Mouse (Mus musculus) lung, embryonic 16.5 days (tissue): ENCODE measurements at regions not wholly inside any gene's neighbourhood (a gene's known extent, or its start where the extent isn't known, plus 50 kb on each side); places are given as distances from the start of the nearest gene placed in this dataset.

Experiments used
- ATAC-seq: fragments of 200-750 bp; cut with Nextera tagmentation; 2 replicates; pipeline ENCODE4 v1.8.0; 2017; ENCODE audit warnings: low read depth, mild to moderate bottlenecking, moderate library complexity
- H3K27ac ChIP-seq: fragments of 300-500 bp; sonication (generic); 2 replicates; pipeline ENCODE4 v1.5.1; 2014; ENCODE audit warnings: mild to moderate bottlenecking, control low read depth, low read length
- H3K27me3 ChIP-seq: fragments of 300-500 bp; sonication (generic); 2 replicates; pipeline ENCODE4 v1.6.1; 2014; ENCODE audit warnings: low read depth, low read length, mixed read lengths; ENCODE audit not compliant: control insufficient read depth, insufficient read depth
- H3K36me3 ChIP-seq: fragments of 300-500 bp; sonication (generic); 2 replicates; pipeline ENCODE4 v1.6.1; 2014; ENCODE audit warnings: low read length; ENCODE audit not compliant: control insufficient read depth, insufficient read depth
- H3K4me1 ChIP-seq: fragments of 300-500 bp; sonication (generic); replicated peaks from 2 replicates; pipeline ENCODE4 v1.6.1; 2014; ENCODE audit warnings: low read length, mixed read lengths; ENCODE audit not compliant: control insufficient read depth, insufficient read depth
- H3K4me2 ChIP-seq: fragments of 300-500 bp; sonication (generic); 2 replicates; pipeline ENCODE4 v1.6.1; 2014; ENCODE audit warnings: low read depth, low read length, control low read depth
- H3K4me3 ChIP-seq: fragments of 300-500 bp; sonication (generic); 2 replicates; pipeline ENCODE4 v1.5.1; 2014; ENCODE audit warnings: mild to moderate bottlenecking, low read length, control low read depth
- H3K9ac ChIP-seq: fragments of 300-500 bp; sonication (generic); 2 replicates; pipeline ENCODE4 v1.6.1; 2014; ENCODE audit warnings: low read length, control low read depth
- H3K9me3 ChIP-seq: fragments of 300-500 bp; sonication (generic); 2 replicates; pipeline ENCODE4 v1.6.1; 2016; ENCODE audit warnings: low read length; ENCODE audit not compliant: control insufficient read depth
- WGBS: fragments of 180-500 bp; shearing (Covaris S2); extraction: QIAGEN DNeasy Blood & Tissue Kit; methylation state at CpG from one replicate; pipeline ENCODE4 v1.1.7; 2014; 5-methylcytosine and 5-hydroxymethylcytosine counted together

- WGBS, result 38% methylated on average over 4 of the region's 4 CpGs
- H3K9me3 ChIP-seq, result no peaks in the 10 kb centered on the region
- no peak overlapping the region for H3K4me2 ChIP-seq
- H3K27ac ChIP-seq, result no peak overlapping the region
- no peak overlapping the region for H3K9ac ChIP-seq
- no peaks in the 10 kb centered on the region for H3K36me3 ChIP-seq
- no peaks in the 10 kb centered on the region for H3K27me3 ChIP-seq
- H3K4me3 ChIP-seq, result no peak overlapping the region
- no peaks in the 10 kb centered on the region for H3K4me1 ChIP-seq
- peak; percentile 93 for ATAC-seq
Measured at GRCm38 (mm10) chr8:42183288-42183878, 766.5 kb upstream of the Frg1 start.

DNA sequence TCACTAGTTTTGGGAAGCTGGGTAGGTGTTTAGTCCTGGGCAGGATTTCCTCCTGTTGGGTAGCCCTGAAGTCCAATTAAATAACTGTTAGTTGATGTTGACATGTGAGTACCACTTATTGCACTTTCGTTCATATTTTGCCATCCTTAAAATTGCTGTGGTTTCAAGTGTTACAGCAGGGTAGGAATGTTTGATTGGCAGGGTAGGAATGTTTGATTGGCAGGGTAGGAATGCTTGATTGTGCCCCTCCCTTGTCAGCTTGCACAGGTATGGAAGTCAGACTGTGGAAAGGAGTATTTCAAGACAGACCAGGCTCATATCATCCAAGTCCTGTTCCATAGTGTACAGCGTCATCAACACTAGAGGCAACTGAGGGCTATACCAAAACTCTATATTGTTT, 745.6 kb upstream of the Frg1 start:
- H3K9ac ChIP-seq, result no peak overlapping the region
- no peak for ATAC-seq
- H3K4me3 ChIP-seq, result no peak overlapping the region
- H3K36me3 ChIP-seq, result no peaks in the 10 kb centered on the region
- H3K27me3 ChIP-seq, result no peaks in the 10 kb centered on the region
- no peak overlapping the region for H3K4me2 ChIP-seq
- H3K27ac ChIP-seq, result no peak overlapping the region
- H3K4me1 ChIP-seq, result no peaks in the 10 kb centered on the region
- 71% methylated on average over 2 of the region's 2 CpGs for WGBS
- no peaks in the 10 kb centered on the region for H3K9me3 ChIP-seq

DNA sequence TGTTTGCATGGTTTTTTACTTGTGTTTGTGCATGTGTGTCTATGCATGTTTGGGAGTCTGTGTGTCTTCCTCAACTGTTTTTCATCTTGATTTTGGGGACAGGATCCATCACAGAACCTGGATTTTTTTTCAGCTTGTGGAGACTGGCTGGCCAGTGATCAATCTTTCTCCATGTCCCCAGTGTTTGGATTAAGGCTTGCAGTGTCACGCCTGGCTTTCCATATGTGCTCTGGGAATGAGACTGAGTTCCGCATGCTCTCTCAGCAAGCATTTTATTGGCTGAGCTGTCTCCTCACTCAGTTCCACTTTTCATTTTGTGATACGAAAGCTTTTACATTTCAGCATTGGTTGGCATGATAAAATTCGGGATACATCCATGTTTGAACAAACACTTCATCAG, 740.1 kb upstream of the Frg1 start:
- 48% methylated on average over 4 of the region's 4 CpGs for WGBS
- H3K4me1 ChIP-seq, result no peaks in the 10 kb centered on the region
- no peak for ATAC-seq

DNA sequence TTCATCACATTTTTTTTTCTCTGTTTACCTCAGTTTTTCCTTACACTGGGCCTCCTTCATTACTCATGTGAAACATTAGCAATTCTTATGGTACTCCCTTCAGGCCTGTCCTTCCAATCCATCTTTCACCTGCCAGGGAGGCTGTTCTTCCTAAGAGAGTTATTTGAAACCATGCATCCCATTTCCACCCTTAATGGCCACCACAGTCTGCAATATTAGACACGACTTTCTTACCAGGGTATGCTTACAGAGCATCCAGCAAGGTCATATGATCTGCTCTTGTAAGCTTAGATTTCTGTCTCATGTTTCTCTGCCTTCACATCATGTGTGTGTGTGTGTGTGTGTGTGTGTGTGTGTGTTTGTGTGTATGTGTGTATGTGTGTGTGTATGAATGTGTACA, 739.7 kb upstream of the Frg1 start:
- Histone ChIP-seq H3K27ac (no peak overlapping the region), H3K4me2 (no peak overlapping the region), H3K9me3 (no peaks in the 10 kb centered on the region), H3K9ac (no peak overlapping the region), H3K27me3 (no peaks in the 10 kb centered on the region), H3K4me3 (no peak overlapping the region), H3K4me1 (no peaks in the 10 kb centered on the region), H3K36me3 (no peaks in the 10 kb centered on the region)
- no peak for ATAC-seq
- 32% methylated on average over 1 of the region's 1 CpGs for WGBS

More for the DNA sequence above, 740.1 kb upstream of the Frg1 start:
- Histone ChIP-seq H3K4me3 (no peak overlapping the region), H3K9ac (no peak overlapping the region), H3K27ac (no peak overlapping the region), H3K27me3 (no peaks in the 10 kb centered on the region), H3K36me3 (no peaks in the 10 kb centered on the region), H3K9me3 (no peaks in the 10 kb centered on the region), H3K4me2 (no peak overlapping the region)

DNA sequence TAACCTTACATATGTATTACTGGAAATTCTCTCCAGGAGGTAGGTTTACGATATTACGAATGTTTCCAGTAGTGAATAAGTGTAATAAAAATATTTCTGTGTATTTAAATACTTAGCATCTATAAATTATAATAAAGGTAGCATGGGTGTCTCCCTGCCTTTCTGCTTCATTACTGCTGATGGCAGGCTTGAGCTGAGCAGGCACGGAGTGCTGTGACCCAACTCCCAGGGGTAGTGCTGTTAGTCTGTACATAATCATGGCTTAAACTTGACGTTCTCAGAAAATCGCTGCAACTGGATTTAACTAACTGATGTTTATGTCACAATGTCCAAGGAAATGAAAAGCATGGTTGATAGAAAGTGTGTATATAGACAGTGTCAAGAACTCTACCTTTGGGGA, 727.8 kb upstream of the Frg1 start:
- Histone ChIP-seq H3K27me3 (no peaks in the 10 kb centered on the region), H3K4me3 (no peak overlapping the region), H3K36me3 (no peaks in the 10 kb centered on the region), H3K27ac (no peak overlapping the region), H3K9ac (no peak overlapping the region), H3K4me2 (no peak overlapping the region), H3K4me1 (no peaks in the 10 kb centered on the region), H3K9me3 (no peaks in the 10 kb centered on the region)
- no peak for ATAC-seq
- 76% methylated on average over 5 of the region's 5 CpGs for WGBS

DNA sequence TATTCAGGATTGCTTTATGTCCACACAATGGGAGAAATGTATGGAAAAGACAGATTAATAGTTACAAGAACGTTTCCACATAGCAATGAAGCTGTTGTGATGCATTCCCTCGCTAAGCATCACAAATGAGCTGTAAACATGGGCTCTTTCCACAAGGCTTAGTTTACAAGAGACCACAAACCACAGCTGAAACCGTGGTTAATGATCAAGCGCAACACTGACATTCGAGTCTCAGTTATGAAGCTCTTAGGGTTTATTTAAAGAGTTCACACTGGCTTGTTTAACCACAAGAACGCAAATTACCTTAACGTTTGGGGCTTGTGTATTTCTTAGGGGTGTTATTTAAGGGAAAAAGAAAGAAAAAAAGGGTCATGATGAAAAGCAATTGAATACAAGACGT, 727.3 kb upstream of the Frg1 start:
- Histone ChIP-seq H3K36me3 (no peaks in the 10 kb centered on the region), H3K27me3 (no peaks in the 10 kb centered on the region), H3K9ac (no peak overlapping the region), H3K9me3 (no peaks in the 10 kb centered on the region), H3K27ac (no peak overlapping the region), H3K4me3 (no peak overlapping the region), H3K4me1 (no peaks in the 10 kb centered on the region), H3K4me2 (no peak overlapping the region)
- ATAC-seq, result no peak
- 52% methylated on average over 8 of the region's 8 CpGs for WGBS

- Histone ChIP-seq H3K4me3 (no peak overlapping the region), H3K9ac (no peak overlapping the region), H3K4me1 (no peaks in the 10 kb centered on the region), H3K4me2 (no peak overlapping the region), H3K36me3 (no peaks in the 10 kb centered on the region), H3K27me3 (no peaks in the 10 kb centered on the region), H3K27ac (no peak overlapping the region), H3K9me3 (no peaks in the 10 kb centered on the region)
- WGBS, result 72% methylated on average over 2 of the region's 2 CpGs
- no peak for ATAC-seq
Measured at GRCm38 (mm10) chr8:42107582-42107981, 690.7 kb upstream of the Frg1 start.

GRCm38 (mm10) chr8:42069314-42069713, 652.4 kb upstream of the Frg1 start:
- ATAC-seq, result no peak
- no peaks in the 10 kb centered on the region for H3K36me3 ChIP-seq
- H3K9me3 ChIP-seq, result no peaks in the 10 kb centered on the region
- H3K27ac ChIP-seq, result no peak overlapping the region
- H3K27me3 ChIP-seq, result no peaks in the 10 kb centered on the region
- no peak overlapping the region for H3K9ac ChIP-seq
- no peaks in the 10 kb centered on the region for H3K4me1 ChIP-seq
- no peak overlapping the region for H3K4me2 ChIP-seq
- WGBS, result 48% methylated on average over 1 of the region's 1 CpGs
- H3K4me3 ChIP-seq, result no peak overlapping the region

DNA sequence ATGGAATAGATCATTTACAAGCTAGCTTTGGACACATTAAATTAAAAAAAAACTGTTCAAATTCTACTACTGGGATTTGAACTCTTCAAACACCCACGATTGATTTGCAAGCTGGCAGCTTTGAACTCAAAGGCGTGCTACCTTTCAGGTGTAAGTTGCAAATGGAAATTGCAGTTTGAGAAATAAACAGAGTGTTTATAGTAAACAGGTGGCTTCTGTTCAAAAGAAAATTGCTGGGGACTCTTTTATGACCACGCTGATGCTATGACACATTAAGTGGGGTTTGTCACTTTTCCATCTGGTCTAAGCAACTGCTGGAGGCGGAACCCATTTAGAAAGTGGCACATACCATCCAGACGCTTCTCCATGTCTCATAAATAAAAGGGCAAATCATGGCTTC, 626.7 kb upstream of the Frg1 start:
- Histone ChIP-seq H3K27me3 (no peaks in the 10 kb centered on the region), H3K4me2 (no peak overlapping the region), H3K4me3 (no peak overlapping the region), H3K9ac (no peak overlapping the region), H3K36me3 (no peaks in the 10 kb centered on the region), H3K9me3 (no peaks in the 10 kb centered on the region), H3K27ac (no peak overlapping the region), H3K4me1 (no peaks in the 10 kb centered on the region)
- WGBS, result 68% methylated on average over 5 of the region's 5 CpGs
- ATAC-seq, result no peak

GRCm38 (mm10) chr8:42039245-42039644, 622.4 kb upstream of the Frg1 start:
- H3K9me3 ChIP-seq, result no peaks in the 10 kb centered on the region
- no peaks in the 10 kb centered on the region for H3K4me1 ChIP-seq
- no peaks in the 10 kb centered on the region for H3K36me3 ChIP-seq
- H3K4me2 ChIP-seq, result no peak overlapping the region
- H3K27ac ChIP-seq, result no peak overlapping the region
- H3K9ac ChIP-seq, result no peak overlapping the region
- no peak overlapping the region for H3K4me3 ChIP-seq
- no peak for ATAC-seq
- no peaks in the 10 kb centered on the region for H3K27me3 ChIP-seq
- WGBS, result 87% methylated on average over 2 of the region's 2 CpGs
